Mouse (Mus musculus): ENCODE data around the gene Atp4b. TPM values are rescaled to one million over a fixed set of nuclear protein-coding genes. Genes with fewer than 3 reads are reported as not detected.
"Not testable (repeated sequence)": the region's sequence is repeated elsewhere in the genome, so short reads cannot be mapped to it uniquely, and the experiment has no call there.

The Atp4b gene
- total RNA-seq, 2 experiments from 2014 or later: not detected

- no peak for DNase-seq (ENCODE audit: low spot score in 2 of 2)
These were observed 13.6 kb downstream of the Atp4b start for GRCm38 (mm10) chr8:13382999-13383398.

GRCm38 (mm10) chr8:13382536-13382935 lies 14.1 kb downstream of the Atp4b start:
- no peak for DNase-seq (ENCODE audit: low spot score in 2 of 2)

GRCm38 (mm10) chr8:13381630-13382029 lies 15.0 kb downstream of the Atp4b start:
- no peak for DNase-seq (ENCODE audit: low spot score in 2 of 2)

- DNase-seq (ENCODE audit: low spot score in 2 of 2): no peak
These were observed 23.4 kb downstream of the Atp4b start for GRCm38 (mm10) chr8:13373151-13373662.

- DNase-seq (ENCODE audit: low spot score in 2 of 2): no peak
These were observed 34.8 kb downstream of the Atp4b start for GRCm38 (mm10) chr8:13361865-13362264.

GRCm38 (mm10) chr8:13360213-13360612 lies 36.4 kb downstream of the Atp4b start:
- DNase-seq (ENCODE audit: low spot score in 2 of 2): no peak

GRCm38 (mm10) chr8:13356681-13357080 lies 39.9 kb downstream of the Atp4b start:
- DNase-seq (ENCODE audit: low spot score in 2 of 2): no peak

- no peak for DNase-seq (ENCODE audit: low spot score in 2 of 2)
These were observed 40.4 kb downstream of the Atp4b start for GRCm38 (mm10) chr8:13356221-13356620.

- no peak for DNase-seq (ENCODE audit: low spot score in 2 of 2)
These were observed 42.7 kb downstream of the Atp4b start for GRCm38 (mm10) chr8:13353883-13354282.

GRCm38 (mm10) chr8:13353155-13353833 lies 43.3 kb downstream of the Atp4b start:
- DNase-seq (ENCODE audit: low spot score in 2 of 2): no peak

- no peak for DNase-seq (ENCODE audit: low spot score in 2 of 2)
These were observed 44.0 kb downstream of the Atp4b start for GRCm38 (mm10) chr8:13352601-13353000.

- no peak for DNase-seq (ENCODE audit: low spot score in 2 of 2)
These were observed 45.0 kb downstream of the Atp4b start for GRCm38 (mm10) chr8:13351593-13351992.

GRCm38 (mm10) chr8:13350052-13350451 lies 46.6 kb downstream of the Atp4b start:
- DNase-seq (ENCODE audit: low spot score in 2 of 2): no peak

GRCm38 (mm10) chr8:13343134-13343533 lies 53.5 kb downstream of the Atp4b start:
- no peak for DNase-seq (ENCODE audit: low spot score in 2 of 2)

- DNase-seq (ENCODE audit: low spot score in 2 of 2): no peak
These were observed 54.3 kb downstream of the Atp4b start for GRCm38 (mm10) chr8:13342340-13342739.

- DNase-seq (ENCODE audit: low spot score in 2 of 2): no peak
These were observed 56.0 kb downstream of the Atp4b start for GRCm38 (mm10) chr8:13340650-13341049.

- no peak for DNase-seq (ENCODE audit: low spot score in 2 of 2)
These were observed 57.0 kb downstream of the Atp4b start for GRCm38 (mm10) chr8:13339646-13339990.

- DNase-seq (ENCODE audit: low spot score in 2 of 2): peak; percentile 44 to 59
These were observed 57.6 kb downstream of the Atp4b start for GRCm38 (mm10) chr8:13338901-13339645.

GRCm38 (mm10) chr8:13338255-13338860 lies 58.3 kb downstream of the Atp4b start, which contains the start of gene Tfdp1:
Tfdp1 (plus strand) TSS chr8:13338751.
- peak; percentile 75 to 83 for DNase-seq (ENCODE audit: low spot score in 2 of 2)

GRCm38 (mm10) chr8:13337678-13338077 lies 58.9 kb downstream of the Atp4b start:
- DNase-seq (ENCODE audit: low spot score in 2 of 2): no peak

- DNase-seq (ENCODE audit: low spot score in 2 of 2): not testable (repeated sequence)
These were observed 59.4 kb downstream of the Atp4b start for GRCm38 (mm10) chr8:13337245-13337644.
